Mouse (Mus musculus): Measurements from ENCODE around the gene Ggt7.
A peak's percentile ranks its signal among the peaks of the same experiment; 100 is the strongest.
"Not testable (repeated sequence)": the region's sequence is repeated elsewhere in the genome, so short reads cannot be mapped to it uniquely, and the experiment has no call there.

Ggt7 gene

GRCm38 (mm10) chr2:155517455-155518423 lies at the start of gene Ggt7, which contains the start of gene Acss2:
Gene Ggt7 (minus strand): TSS chr2:155518237.
Gene Acss2 (plus strand): TSS chr2:155517948.
- DNase-seq (ENCODE audit: low spot score): peak; percentile 99

GRCm38 (mm10) chr2:155567751-155568150 lies 49.7 kb upstream of the Ggt7 start:
- no peak for DNase-seq (ENCODE audit: low spot score)

- no peak for DNase-seq (ENCODE audit: low spot score)
Measured at GRCm38 (mm10) chr2:155562934-155563333, 44.9 kb upstream of the Ggt7 start.

GRCm38 (mm10) chr2:155562209-155562608 lies 44.2 kb upstream of the Ggt7 start:
- DNase-seq (ENCODE audit: low spot score): no peak

- DNase-seq (ENCODE audit: low spot score): no peak
Measured at GRCm38 (mm10) chr2:155554426-155554985, 36.5 kb upstream of the Ggt7 start.

DNA sequence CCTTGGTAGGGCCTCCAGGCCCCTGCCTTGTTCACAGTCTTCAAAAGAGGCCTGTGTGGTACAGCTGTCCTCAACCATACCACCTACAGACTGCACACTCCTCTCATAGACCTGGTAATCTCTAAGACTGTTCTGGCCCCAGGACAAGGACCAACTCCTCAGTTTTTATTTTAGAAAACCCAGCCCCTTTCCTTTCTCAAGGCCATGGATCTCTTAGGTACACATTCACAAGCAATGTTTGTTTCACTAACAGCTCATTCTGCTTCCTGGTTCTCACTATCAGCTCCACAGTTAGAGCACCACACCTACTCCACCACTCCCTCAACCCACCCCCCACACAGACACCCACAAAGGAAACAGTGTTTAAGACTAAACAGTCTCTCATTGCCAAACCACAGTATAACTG lies 34.9 kb upstream of the Ggt7 start:
- no peak for DNase-seq (ENCODE audit: low spot score)

GRCm38 (mm10) chr2:155552336-155552735 lies 34.3 kb upstream of the Ggt7 start:
- no peak for DNase-seq (ENCODE audit: low spot score)

DNA sequence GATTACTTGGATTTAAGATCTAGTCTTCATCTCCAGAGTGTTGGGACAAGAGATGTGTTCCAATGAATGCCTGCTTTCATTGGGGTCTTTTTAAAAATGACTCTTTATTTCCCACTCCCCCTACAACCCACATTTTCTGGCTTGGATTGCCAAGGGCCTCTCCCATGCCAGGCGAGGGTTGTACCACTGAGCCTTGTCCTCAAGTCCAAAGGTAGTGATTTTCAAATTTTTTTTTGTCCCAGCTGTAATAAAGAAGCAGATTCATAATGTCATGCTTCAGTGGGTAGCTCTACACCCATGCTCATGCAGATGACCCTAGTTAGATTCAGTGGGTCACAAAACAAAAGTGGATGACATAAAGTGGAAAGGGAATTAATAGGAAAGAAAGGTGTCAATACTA lies 28.9 kb upstream of the Ggt7 start:
- no peak for DNase-seq (ENCODE audit: low spot score)

DNA sequence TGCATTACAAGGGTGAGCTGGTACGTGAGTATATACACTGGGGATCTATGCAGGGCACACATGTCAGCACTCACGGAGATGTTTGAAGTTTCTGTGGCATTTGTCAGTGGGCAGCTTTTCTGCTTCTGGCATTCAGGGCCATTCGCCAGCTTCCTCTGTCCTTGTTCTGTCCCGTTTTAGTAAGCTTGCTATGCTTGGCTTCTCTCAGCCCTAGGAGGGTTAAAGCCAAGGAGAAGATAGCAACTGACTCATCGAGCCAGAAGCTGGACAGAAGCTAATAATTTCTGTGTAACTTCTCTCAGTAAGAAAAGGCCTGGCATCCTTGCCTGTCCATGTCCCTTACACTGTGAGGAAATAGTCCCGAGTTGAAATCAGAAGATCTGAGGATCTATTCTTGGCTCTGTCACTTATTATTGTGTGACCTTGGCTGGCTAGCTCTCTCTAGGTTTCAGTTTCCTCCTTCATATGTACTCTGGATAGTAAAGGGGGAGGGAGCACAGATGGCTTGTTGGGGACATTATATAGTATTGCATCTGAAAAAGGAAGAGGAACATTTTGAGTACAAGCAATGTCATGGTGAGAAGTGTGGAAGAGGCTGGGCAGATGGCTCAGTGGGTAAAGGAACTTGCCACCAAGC lies 22.9 kb upstream of the Ggt7 start:
- no peak for DNase-seq (ENCODE audit: low spot score)

- DNase-seq (ENCODE audit: low spot score): no peak
Measured at GRCm38 (mm10) chr2:155539696-155540095, 21.7 kb upstream of the Ggt7 start.

DNA sequence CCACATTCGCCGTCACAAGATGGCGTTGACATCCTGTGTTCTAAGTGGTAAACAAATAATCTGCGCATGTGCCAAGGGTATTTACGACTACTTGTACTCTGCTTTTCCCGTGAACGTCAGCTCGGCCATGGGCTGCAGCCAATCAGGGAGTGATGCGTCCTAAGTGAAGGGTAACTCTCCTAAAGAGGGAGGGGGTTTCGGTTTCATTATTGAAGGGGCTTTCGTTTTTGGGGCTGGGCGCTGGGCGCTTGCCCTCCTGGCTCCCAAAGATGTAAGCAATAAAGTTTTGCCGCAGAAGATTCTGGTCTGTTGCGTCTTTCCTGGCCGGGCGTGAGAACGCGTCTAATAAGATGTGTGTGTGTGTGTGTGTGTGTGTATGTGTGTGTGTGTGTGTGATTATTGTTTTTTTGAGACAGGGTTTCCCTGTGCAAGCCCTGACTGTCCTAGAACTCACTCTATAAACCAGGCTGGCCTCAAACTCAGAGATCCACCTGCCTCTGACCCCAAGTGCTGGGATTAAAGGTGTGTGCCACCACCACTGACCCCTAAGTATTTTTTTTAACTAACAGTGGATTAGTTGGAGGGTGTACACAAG lies 20.5 kb upstream of the Ggt7 start:
- DNase-seq (ENCODE audit: low spot score): not testable (repeated sequence)

DNA sequence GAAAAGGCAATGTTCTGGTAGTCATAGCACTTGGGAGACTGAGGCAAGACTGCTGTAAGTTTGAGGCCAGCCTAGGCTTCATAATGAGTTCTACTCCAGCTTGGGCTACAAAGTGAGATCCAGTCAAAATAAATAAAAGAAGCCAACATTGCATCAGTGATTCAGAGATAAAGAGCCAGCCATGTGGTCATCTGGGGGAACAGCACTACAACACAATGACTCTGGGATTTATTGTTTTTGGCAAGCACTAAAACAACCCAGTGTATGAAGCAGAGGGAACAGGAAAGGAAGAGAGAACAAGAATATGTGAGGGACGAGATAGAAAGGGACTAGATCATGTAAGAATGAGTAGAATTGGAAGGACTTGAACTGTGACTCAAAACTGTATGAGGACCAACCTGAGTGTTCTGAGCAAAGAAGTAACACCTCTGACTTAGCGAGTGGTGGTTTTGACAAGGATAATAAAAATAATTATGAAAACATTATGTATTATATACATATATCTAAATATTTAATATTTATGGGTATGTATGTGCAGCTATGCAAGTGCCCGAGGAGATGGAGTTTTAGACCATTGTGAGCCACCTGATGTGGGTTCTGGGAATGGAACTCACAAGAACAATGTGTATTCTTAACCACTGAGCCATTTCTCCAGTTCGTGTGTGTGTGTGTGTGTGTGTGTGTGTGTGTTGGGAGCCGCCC lies 19.9 kb upstream of the Ggt7 start:
- no peak for DNase-seq (ENCODE audit: low spot score)

DNA sequence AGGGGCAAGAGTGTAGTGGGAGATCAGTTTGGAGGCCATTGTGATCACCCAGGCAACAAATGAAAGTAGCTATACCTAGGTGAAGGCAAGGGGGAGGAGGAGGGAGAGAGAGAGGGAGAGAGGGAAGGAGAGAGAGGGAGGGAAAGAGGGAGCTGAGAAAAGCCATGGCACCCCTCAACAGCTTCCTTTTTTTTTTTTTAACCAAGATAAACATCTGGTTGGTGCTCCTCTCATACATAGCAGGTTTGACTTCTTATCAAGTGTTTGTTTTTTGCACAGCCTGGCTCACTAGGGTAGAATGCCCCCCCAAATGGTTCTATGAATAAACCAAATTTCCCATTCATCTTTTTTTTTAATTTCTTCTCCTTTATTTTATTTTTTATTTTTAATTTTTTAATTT lies 18.3 kb upstream of the Ggt7 start:
- no peak for DNase-seq (ENCODE audit: low spot score)

GRCm38 (mm10) chr2:155527367-155527766 lies 9.3 kb upstream of the Ggt7 start:
- no peak for DNase-seq (ENCODE audit: low spot score)

GRCm38 (mm10) chr2:155524378-155524777 lies 6.3 kb upstream of the Ggt7 start:
- DNase-seq (ENCODE audit: low spot score): no peak

GRCm38 (mm10) chr2:155523706-155524105 lies 5.7 kb upstream of the Ggt7 start:
- no peak for DNase-seq (ENCODE audit: low spot score)

GRCm38 (mm10) chr2:155518531-155519270 lies 664 bp upstream of the Ggt7 start:
- no peak for DNase-seq (ENCODE audit: low spot score)

- peak; percentile 71 for DNase-seq (ENCODE audit: low spot score)
Measured at GRCm38 (mm10) chr2:155515941-155516340, 2.1 kb downstream of the Ggt7 start.

GRCm38 (mm10) chr2:155514666-155515065 lies 3.4 kb downstream of the Ggt7 start:
- DNase-seq (ENCODE audit: low spot score): peak; percentile 71

GRCm38 (mm10) chr2:155513543-155513942 lies 4.5 kb downstream of the Ggt7 start:
- no peak for DNase-seq (ENCODE audit: low spot score)

DNA sequence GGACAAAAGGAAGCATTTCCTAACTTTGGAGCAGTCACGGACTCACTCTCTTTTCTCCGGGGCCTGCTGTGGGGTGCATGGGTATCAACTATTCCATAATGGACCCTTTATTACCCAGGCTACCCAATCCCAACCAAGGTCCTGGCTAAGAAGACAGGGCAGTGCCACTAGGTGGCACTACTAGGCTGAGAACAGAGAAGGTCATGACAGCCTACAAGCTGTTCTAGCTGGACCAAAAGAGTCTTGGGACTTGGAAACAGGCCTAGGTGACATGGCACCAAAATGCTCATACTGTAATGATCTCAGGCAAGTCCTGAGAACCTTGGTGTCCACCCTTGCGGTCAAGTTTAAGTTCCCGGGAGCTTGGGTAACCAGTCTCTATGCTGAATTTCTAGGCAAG lies 5.6 kb downstream of the Ggt7 start:
- peak; percentile 52 for DNase-seq (ENCODE audit: low spot score)
